Mouse (Mus musculus) induced T-regulatory cell, adult 2 months (primary cell): ENCODE data around the gene Sar1b.
"Not testable (repeated sequence)": the region's sequence is repeated elsewhere in the genome, so short reads cannot be mapped to it uniquely, and the experiment has no call there.

ENCODE experiments used
- DNase-seq: peaks from one replicate; pipeline ENCODE4 v3.0.0-alpha.2; 2012; ENCODE audit warnings: low read depth

The Sar1b gene

DNA sequence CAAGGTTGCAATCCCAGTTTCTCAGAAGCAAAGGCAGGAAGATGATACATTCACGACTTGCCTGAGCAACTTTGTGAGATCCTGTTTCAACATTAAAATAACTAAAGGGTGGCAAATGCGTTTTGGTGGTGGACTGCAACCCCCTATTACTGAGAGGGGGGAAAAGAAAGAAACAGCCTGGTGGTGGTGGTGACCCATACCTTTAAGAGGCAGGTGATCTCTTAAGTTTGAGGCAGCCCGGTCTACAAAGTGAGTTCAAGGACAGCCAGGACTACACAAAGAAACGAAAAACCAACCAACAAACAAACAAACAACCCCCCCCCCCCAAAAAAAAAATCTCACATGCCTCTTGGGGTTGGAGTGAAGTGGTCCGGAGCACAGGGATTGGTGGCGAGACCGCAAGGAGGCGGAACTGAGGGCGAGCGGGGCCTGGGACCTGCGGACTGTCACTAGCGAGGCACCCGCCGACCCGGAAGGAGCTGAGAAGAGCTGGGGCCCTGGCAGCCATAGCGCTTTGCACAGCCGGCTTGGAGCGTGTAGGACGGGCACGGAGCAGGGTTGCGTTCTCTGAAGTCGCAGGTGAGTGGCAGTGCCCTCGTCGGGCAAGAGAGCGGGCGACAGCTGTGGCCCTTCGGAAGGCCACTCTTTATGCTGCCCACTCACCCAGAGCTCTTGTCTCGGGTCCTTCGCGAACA lies at the start of gene Sar1b, which contains the start of gene Sec24a:
Gene Sar1b (plus strand): TSS at position 475 of the 695 bp plus-strand sequence.
Gene Sec24a (minus strand): TSS at position 422 of the 695 bp plus-strand sequence.
- DNase-seq = peak; percentile 91

DNA sequence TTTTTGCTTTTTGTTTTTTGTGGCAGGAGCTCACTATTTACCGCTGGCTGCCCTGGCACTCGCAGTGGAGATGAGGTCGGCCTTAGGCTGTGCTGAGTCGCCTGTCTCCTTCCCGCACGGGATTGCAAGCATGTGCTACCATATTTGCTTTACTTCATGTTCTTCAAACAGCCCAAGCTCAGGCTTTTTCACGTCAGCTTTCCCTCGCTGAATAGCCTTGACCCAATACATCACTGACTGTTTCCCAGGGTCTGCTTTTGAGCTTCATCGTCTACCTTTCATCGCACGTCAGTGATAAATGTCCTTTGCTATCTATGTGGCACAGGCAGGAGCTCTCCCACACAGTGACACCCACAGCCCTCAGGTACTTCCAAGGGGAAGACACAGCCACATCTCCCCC lies 42.4 kb upstream of the Sar1b start:
- DNase-seq = no peak

GRCm38 (mm10) chr11:51732883-51733282 lies 30.6 kb upstream of the Sar1b start:
- DNase-seq = no peak

- DNase-seq = not testable (repeated sequence)
These were observed 29.3 kb upstream of the Sar1b start for GRCm38 (mm10) chr11:51734218-51734617.

GRCm38 (mm10) chr11:51738651-51739403 lies 24.7 kb upstream of the Sar1b start:
- DNase-seq = no peak

- DNase-seq = no peak
These were observed 22.8 kb upstream of the Sar1b start for GRCm38 (mm10) chr11:51740701-51741100.

- no peak for DNase-seq
These were observed 17.4 kb upstream of the Sar1b start for GRCm38 (mm10) chr11:51746096-51746495.

DNA sequence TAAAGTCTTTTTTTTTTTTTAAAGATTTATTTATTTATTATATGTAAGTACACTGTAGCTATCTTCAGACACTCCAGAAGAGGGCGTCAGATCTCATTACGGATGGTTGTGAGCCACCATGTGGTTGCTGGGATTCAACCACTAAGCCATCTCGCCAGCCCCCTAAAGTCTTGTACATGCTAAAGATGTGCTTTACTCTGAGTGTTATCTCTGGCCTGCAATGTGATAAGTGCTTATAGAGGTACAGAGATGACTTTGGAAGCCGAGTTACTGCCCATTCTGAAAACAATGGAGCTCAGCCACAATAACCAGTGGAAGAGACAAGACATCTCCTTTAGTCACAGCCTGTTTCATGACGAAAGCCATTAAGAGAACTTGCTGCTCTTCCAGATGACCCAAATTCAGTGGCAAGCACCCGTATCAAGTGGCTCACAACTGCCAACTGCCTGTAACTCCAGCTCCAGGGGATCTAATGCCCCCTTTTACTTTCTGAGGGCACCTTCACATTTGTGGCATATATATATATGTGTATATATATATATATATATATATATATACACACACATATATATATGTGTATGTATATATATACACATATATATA lies 11.8 kb upstream of the Sar1b start:
- not testable (repeated sequence) for DNase-seq

DNA sequence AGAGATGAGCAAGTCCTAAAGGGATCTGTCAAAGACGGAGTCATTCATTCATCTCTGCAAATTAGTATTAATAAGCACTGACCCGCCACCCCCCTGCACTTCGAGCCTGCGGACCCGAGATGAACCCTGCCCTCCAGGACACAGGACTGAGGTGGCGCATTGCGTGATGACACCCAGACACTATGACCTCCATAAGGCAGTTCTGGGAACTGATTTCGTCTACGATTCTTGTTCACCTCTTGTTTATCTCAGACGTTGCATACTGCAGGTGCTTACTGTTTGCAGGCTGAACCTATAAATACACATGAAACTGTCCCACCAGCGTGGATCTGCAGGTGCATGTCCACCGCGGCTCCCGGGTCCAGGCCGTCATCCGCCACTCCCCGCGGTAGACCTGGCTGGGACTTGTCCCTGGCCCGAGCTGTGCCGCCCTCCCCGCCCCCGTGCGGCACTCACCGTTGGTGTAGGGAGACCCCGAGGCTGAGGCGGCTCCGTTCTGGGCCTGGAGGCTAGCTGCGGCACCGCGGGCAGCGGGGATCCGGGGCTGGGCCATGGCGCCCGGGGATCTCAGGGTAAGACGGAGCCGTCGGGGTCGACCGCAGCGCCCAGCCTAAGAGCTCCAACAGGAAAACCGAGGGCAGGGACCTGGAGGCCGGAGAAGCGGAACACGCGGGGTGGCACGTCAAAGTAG lies 7.7 kb upstream of the Sar1b start:
- DNase-seq = peak; percentile 73

GRCm38 (mm10) chr11:51756352-51756771 lies 7.1 kb upstream of the Sar1b start:
- DNase-seq = peak; percentile 92

DNA sequence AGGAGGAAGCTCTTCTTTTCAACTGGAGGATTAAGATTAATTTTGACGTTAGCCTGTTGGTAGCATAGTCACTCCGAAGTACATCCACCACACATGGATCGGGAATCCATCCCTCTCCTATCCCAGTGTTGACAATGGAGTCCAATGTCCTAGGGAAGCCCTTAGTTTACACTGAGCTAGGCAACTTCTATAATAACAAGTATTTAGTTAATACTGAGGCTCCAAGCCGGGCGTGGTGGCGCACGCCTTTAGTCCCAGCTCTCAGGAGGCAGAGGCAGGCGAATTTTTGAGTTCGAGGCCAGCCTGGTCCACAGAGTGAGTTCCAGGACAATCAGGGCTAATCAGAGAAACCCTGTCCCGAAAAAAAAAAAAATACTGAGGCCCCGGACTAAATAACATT lies 6.5 kb upstream of the Sar1b start:
- DNase-seq = no peak

DNA sequence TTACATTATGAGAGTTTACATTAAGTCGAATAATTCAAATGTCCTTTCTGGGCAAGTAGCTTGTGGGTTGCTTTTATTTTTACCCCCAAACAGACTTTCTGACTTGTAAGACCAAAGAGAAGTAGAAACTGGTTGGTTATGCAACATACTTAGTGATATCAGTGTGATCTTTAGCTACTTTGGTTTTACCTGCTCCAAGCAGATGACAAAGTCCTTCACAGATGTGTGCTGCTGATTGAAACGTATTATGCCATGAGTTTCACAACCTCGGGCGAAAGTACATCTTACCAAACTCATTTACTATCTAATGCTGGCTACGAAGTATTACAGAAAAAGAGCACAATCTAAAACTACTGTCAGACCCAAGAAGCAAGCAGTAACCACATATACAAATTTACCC lies 5.9 kb upstream of the Sar1b start:
- DNase-seq = peak; percentile 36

GRCm38 (mm10) chr11:51758207-51758606 lies 5.3 kb upstream of the Sar1b start:
- DNase-seq = peak; percentile 22

DNA sequence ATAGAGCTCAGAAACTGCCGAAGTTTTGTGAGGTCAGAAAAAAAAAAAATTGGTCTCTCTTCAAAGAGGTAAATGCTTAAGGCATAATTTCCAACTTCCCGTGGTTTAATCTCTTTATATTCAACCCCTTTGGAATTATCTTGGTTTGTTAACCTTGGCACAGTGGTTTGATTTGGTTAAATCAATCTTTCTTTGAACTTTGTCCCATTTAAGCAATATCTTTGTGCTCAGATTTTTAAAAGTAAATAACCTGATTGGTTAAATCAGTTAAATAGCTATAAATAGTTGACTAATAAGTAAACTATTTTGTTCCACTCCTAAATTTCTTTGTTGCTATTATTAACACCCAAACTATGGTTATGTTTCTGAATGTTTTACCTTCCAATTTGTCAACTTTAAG lies 4.2 kb upstream of the Sar1b start:
- DNase-seq = peak; percentile 14

GRCm38 (mm10) chr11:51759941-51760657 lies 3.4 kb upstream of the Sar1b start:
- peak; percentile 71 for DNase-seq

DNA sequence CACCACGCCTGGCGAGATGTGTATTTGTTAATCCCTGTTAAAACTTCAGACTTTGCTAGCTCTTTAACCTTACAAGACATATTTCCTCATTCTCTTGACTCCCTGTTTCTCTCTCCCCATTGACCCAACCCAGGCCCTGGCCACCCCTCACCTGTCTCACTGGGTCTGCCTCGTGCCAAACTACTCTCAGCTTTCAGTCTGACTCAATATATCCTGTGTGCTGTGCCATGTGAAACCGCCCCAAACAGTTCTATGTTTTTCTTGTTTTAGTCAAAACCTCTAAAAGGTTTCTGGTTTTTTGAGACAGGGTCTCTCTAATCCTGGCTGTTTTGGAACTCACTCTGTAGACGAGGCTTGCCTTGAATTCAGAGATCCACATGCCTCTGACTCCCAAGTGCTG lies 2.2 kb upstream of the Sar1b start:
- DNase-seq = peak; percentile 73

DNA sequence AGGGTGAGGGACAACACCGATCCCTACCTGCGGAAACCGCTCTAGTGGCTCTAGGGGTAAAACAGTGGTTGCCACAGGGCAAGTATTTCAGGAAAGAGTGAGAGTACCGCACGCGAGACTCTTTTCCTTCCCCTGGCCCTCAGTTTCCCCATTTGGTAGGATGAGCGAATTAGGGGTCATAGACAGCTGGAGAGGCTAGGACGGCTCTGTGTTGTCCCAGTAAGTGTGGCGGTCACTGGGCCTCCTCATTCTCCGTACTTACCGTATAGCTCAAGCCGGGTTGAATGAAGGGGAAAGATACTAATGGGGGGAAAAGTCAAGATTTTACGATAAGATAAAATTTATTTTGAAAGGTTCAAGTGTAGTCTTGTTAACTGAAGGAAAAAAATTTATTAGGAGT lies 468 bp downstream of the Sar1b start:
- no peak for DNase-seq

GRCm38 (mm10) chr11:51764816-51765215 lies 1.3 kb downstream of the Sar1b start:
- DNase-seq = no peak

DNA sequence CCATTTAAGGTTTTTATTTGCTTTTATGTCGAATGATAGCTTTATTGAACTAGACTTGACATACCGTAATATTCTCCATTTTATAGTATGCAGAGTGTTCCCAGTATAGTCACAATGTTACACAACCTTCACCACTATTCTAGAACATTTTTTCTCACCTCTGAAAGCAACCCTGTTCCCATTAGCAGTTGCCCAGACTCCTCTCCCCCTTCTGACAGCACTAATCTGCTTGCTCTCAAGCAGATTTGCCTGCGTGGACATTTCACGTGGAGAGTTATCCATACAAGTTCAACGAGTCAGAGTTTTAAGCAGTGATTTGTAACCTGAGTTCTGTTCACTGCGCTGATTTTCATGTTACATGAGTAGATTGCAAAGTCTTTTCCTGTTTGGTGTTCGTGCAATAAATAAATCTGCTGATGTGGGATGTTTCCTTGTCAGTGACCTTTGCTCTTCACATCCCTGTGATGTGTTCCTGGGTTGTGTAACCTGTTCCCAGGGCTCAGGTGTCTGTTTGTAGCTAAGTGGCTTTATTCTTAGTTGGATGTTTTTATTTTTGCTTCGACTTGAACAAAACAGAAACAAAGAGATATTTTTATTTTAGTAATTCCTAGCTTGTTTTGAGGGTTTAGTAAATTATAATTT lies 4.2 kb downstream of the Sar1b start:
- no peak for DNase-seq

DNA sequence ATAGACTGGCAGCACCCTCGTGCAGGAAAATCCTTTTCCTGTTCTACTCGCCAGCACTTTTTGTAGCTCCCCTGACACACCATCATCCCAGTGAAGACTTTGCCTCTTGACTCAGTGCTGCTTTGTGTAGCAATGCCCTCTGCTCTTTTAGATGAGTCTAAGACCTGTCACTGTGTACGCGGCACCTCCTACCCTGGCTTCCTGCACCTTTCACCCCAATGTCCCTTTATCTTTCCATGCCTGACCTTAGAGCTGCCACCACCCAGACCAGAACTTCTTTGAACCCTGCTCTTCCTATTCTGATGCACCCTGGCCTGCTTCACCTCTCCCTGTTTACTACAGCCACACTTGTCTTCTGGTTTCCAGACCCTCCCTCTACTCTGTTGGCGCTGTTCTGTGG lies 4.8 kb downstream of the Sar1b start:
- DNase-seq = no peak

DNA sequence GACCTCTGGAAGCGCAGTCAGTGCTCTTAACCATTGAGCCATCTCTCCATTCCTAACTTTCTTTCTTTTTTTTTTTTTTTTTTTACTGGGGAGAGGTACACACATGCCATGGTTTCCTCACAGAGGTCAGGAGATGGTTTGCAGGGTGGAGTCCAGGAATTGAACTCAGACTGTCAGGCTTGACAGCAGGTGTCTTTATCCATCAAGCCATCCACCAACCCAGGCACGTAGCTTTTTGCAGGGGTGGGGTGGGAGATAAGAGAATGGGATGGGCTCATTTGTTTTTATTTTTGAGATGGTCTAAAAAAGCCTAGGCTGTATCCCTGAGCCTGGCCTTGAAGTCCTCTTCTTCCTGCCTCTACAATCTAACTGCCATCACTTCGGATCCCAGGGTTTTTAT lies 12.0 kb downstream of the Sar1b start:
- no peak for DNase-seq
